In the genomic region with DNA sequence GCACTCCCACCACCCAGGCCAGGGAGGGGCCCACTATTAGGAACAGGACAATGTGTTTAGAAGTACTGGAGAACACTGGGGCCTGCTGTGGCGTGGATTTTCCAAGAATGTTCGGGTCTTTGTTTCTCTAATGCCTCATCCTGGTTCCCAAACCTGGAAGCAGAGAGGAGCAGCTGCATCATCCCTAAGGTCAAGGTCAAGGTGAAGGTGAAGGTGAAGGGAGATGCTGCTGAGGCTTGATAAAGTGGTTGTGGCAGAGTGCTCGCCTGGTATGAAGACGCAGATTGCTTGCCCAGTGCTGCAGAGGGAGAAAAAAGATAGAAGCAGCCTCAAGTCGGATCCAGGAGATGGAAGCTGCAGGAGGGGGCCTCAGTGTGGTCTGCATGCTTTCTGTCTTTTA, we compare ENCODE assay signal across 19 mouse cellular contexts. TPM values are rescaled to one million over a fixed set of nuclear protein-coding genes. Genes with fewer than 3 reads are reported as not detected.
"Had no signal": no experiment of that assay in that cellular context is flagged by ENCODE, and none has a peak within 500 bp of the region (broad histone marks: within the 10 kb centered on the region; RNA-seq: fewer than 3 reads in every experiment).

No protein-coding gene starts in this region.

- H3K9me3 ChIP-seq: neural tube, embryonic 15.5 days; stomach, embryonic 15.5 days had no signal

- DNase-seq: retina, postnatal 1 day; right cerebral cortex, adult 18-20 months; right cerebral cortex, postnatal 14 days; right cerebral cortex, postnatal 25 days; right cerebral cortex, postnatal 4 days; spleen, adult 18-20 months; thymus, adult 18-20 months; thymus, adult 2 months; thymus, postnatal 14 days; thymus, postnatal 25 days; thymus, postnatal 36 days; thymus, postnatal 4 days had no signal

- H3K4me1 ChIP-seq: neural tube, embryonic 15.5 days; stomach, embryonic 15.5 days had no signal

- H3K4me3 ChIP-seq: neural tube, embryonic 15.5 days; stomach, embryonic 15.5 days had no signal

- H3K27me3 ChIP-seq: neural tube, embryonic 15.5 days; stomach, embryonic 15.5 days had no signal

- H3K27ac ChIP-seq: neural tube, embryonic 15.5 days; stomach, embryonic 15.5 days; stomach, postnatal 0 days had no signal

- H3K9ac ChIP-seq: neural tube, embryonic 15.5 days; stomach, embryonic 15.5 days had no signal

- H3K4me2 ChIP-seq: neural tube, embryonic 15.5 days; stomach, embryonic 15.5 days had no signal

- H3K36me3 ChIP-seq: neural tube, embryonic 15.5 days; stomach, embryonic 15.5 days had no signal

RNA-seq across cellular contexts. Expression of a gene that starts 44.5 kb away (rescaled TPM):
- polyA plus RNA-seq: small intestine, adult 2 months; stomach, embryonic 15.5 days; stomach, embryonic 16.5 days; stomach, postnatal 0 days; testis, adult 2 months; thymus, adult 2 months; urinary bladder, adult 2 months had no signal
